Mouse (Mus musculus): Measurements from ENCODE around the gene Serf2. TPM values are rescaled to one million over a fixed set of nuclear protein-coding genes. Genes with fewer than 3 reads are reported as not detected.
A peak's percentile ranks its signal among the peaks of the same experiment; 100 is the strongest.
"Not testable (repeated sequence)": the region's sequence is repeated elsewhere in the genome, so short reads cannot be mapped to it uniquely, and the experiment has no call there.

Serf2 gene
- polyA plus RNA-seq, 1 experiment from 2014 or later, result 479 TPM

DNA sequence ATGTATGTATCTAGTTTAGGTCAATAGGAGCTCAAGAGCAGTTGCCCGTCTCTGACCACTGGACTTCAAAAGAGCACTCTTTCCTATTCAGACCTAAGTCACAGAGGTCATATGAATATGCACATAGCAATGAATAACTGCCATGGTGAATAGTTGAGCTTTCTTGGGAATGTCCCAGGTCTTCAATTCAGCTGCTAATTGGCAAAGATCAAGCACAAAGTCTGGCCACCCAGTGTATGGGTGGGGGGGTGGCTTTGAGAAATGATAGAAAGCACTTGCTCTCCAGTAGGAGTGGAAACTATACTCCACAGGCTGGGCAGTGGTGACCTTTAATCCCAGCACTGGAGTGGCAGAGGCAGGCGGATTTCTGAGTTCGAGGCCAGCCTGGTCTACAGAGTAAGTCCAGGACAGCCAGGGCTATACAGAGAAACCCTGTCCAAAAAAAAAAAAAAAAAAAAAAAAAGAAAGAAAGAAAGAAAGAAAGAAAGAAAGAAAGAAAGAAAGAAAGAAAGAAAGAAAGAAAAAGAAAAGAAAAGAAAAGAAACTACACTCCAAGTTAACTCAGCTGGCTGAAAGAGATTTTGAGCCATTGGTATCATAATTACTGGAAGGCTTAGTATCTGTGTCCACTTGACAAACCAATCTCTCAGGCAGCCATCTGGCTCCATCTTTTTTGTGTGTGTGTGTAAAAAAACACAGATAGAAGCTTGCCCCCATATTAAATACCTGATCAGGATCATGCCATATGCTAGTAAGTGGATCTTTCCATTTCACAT is 28.7 kb downstream of the Serf2 start:
- no peaks in the 10 kb centered on the region for H3K9me3 ChIP-seq
- no peak for ATAC-seq (ENCODE audit: low FRiP score)
- peaks cover 3% of the 10 kb centered on the region; the same call in 1 of the 2 replicates for H3K4me1 ChIP-seq
- WGBS, result 86% methylated on average over 3 of the region's 3 CpGs
- H3K36me3 ChIP-seq (replicated peaks), result no peaks in the 10 kb centered on the region
- no peak overlapping the region for H3K4me2 ChIP-seq
- no peak overlapping the region for H3K9ac ChIP-seq
- no peaks in the 10 kb centered on the region for H3K27me3 ChIP-seq
- no peak overlapping the region for H3K27ac ChIP-seq
- H3K4me3 ChIP-seq (replicated peaks), result no peak overlapping the region

DNA sequence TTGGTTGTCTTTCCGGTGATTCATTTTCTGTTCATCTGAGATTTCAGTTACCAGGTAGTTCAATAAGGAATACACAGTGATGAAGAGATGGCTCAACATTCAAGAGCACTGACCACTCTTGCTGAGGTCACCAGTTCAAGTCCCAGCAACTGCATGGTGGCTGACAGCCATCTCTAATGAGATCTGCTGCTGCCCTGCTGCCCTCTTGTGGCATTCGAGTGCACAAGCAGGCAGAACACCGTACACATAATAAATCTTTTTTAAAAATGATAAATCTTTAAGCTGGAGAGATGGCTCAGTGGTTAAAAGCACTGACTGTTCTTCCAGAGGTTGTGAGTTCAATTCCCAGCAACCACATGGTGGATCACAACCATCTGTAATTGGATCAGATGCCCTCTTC is 31.5 kb downstream of the Serf2 start:
- no peak overlapping the region for H3K27ac ChIP-seq
- H3K9me3 ChIP-seq, result no peaks in the 10 kb centered on the region
- H3K27me3 ChIP-seq, result no peaks in the 10 kb centered on the region
- peaks cover 7% of the 10 kb centered on the region; the same call in 1 of the 2 replicates for H3K4me1 ChIP-seq
- WGBS, result 66% methylated on average over 3 of the region's 3 CpGs
- ATAC-seq (ENCODE audit: low FRiP score), result no peak
- no peak overlapping the region for H3K4me2 ChIP-seq
- H3K9ac ChIP-seq, result no peak overlapping the region
- H3K4me3 ChIP-seq (replicated peaks), result no peak overlapping the region
- H3K36me3 ChIP-seq (replicated peaks), result no peaks in the 10 kb centered on the region

DNA sequence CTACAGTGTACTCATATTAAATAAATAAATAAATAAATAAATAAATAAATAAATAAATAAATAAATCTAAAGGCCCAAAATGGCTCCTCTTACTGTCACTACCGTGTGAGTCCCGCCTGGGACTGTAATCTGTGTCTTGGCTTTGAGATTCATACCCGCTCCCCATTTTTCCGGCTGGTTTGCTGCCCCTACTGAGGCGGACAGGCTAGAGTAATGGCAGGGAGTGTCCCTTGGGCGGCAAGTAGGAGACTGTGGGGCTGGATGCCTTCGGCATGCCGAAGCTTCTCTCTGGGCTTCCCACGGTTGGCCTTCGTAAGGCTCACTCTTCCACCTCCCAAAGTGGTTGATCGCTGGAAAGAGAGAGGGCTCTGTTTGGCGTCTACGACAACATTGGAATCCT is 31.9 kb downstream of the Serf2 start:
- H3K9me3 ChIP-seq, result not testable (repeated sequence)
- WGBS, result 88% methylated on average over 13 of the region's 13 CpGs

DNA sequence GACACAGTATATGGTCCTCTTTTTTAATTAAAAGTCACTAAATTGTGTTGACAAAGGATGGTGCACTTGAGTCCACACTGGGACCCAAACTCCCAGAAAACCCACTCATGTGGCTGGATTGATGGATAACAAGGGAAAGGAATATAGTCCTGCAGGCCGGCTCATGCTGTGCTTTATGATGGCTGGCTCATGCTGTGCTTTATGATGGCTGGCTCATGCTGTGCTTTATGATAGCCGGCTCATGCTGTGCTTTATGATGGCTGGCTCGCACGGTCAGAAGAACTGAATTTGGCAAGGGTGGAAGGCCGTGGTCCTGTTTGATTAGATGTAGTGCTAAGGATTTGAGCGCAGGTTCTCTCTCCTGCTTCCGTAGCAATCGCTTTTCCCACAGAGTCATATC is 34.6 kb downstream of the Serf2 start:
- H3K36me3 ChIP-seq (replicated peaks), result no peaks in the 10 kb centered on the region
- H3K27ac ChIP-seq, result peak overlapping the region; percentile 43; the same call in 1 of the 2 replicates
- H3K9ac ChIP-seq, result no peak overlapping the region
- H3K4me1 ChIP-seq, result peaks cover 7% of the 10 kb centered on the region; the same call in 1 of the 2 replicates
- peak overlapping the region; percentile 17; the same call in 1 of the 2 replicates for H3K4me2 ChIP-seq
- WGBS, result 32% methylated on average over 8 of the region's 8 CpGs
- ATAC-seq (ENCODE audit: low FRiP score), result no peak
- no peak overlapping the region for H3K4me3 ChIP-seq (replicated peaks)
- no peaks in the 10 kb centered on the region for H3K9me3 ChIP-seq
- no peaks in the 10 kb centered on the region for H3K27me3 ChIP-seq

More for the DNA sequence above, 31.9 kb downstream of the Serf2 start:
- not testable (repeated sequence) for H3K27me3 ChIP-seq; H3K36me3 ChIP-seq (replicated peaks); H3K4me1 ChIP-seq; ATAC-seq (ENCODE audit: low FRiP score); H3K4me2 ChIP-seq; H3K4me3 ChIP-seq (replicated peaks); H3K9ac ChIP-seq; H3K27ac ChIP-seq

DNA sequence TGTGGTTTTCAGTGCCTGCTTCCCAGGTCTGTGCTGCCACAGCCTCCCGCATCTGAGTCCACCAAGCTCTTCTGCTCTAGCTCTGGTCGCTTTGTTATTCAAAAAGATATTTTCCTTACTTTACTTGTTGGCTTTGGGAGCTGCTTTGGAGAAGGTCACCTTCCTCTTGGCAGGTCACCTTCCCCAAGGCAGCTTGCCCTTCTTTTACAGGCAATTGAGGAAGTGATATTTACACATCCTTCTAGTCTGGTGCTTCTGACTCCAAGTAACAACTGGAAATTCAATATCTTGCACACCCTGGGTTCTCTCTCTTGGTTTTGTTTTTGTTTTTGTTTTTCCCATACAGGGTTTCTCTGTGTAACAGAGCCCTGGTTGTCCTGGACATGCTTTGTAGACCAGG is 35.4 kb downstream of the Serf2 start:
- not testable (repeated sequence) for H3K27me3 ChIP-seq; H3K4me1 ChIP-seq; H3K9me3 ChIP-seq; H3K4me2 ChIP-seq; H3K4me3 ChIP-seq (replicated peaks); H3K9ac ChIP-seq; ATAC-seq (ENCODE audit: low FRiP score); H3K27ac ChIP-seq; H3K36me3 ChIP-seq (replicated peaks)
- 85% methylated on average over 2 of the region's 2 CpGs for WGBS

DNA sequence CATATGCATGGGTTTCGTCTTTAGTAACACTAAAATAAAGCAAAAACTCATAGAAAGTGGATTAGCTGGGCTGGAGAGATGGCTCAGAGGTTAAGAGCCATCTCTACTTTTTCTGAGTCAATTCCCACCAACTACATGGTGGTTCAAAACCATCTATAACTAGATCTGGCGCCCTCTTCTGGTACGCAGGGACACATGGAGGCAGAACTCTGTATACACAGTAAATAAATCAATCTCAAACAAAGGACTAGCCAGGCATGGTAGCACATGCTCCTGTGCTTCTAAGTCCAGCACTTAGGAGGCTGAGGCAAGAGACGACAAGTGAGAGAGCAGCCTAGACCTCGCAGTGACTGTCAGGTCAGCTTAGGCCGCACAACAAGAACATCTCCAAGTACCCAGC is 52.6 kb downstream of the Serf2 start:
- not testable (repeated sequence) for ATAC-seq (ENCODE audit: low FRiP score)
- 61% methylated on average over 2 of the region's 6 CpGs for WGBS

DNA sequence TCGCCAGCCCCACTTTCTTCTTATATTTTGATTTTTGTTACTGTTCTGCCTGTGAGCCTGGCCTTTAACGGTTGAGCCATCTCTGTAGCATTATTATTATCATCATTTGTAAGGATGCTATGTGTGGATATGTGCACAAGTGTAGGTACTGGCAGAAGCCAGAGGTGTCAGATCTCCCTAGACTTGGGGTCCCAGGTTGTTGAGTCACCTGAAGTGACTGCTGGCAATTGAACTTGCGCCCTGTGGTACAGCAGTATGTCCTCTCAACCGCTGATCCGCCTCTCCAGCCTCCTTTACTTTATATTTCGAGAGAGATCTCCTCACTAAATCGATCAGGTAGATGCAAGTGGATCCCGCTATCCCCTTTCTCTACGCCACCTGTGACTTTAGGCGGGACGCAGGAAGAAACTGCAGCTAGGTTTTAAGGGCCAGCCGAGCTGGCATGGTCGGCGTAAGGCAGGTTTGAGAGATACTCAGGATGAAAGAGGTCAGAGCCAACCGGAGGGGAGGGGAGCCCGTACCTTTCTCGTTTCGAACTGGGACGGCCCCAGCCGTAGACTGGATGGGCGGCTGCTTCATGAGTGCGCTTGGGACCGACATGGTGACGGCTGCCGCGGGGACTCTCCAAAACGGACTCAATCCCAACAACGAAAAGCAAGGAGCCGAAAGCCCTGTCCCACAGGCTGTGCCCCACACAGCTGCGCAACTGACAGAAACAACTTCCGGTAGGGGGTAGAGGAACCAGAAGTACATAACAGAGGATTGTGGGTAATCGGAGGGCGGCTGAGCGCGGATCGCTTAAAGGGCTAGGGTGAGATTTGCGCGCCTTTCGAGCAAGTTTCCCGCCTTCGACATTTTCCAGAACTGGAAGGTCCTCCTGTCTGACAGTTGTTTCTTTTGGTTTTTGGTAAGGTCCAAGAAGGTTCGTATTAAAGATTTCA is 57.2 kb downstream of the Serf2 start, which contains the start of the genes Mfap1a and Wdr76:
Gene Mfap1a, minus strand, starts transcription at position 724 of the 941 bp plus-strand sequence.
Gene Wdr76, plus strand, starts transcription at position 782 of the 941 bp plus-strand sequence.
- peak within 1 kb of the TSS; percentile 66; the same call in 1 of the 2 replicates for H3K27ac ChIP-seq

More for the DNA sequence above, 52.6 kb downstream of the Serf2 start:
- not testable (repeated sequence) for H3K4me2 ChIP-seq; H3K36me3 ChIP-seq (replicated peaks); H3K27ac ChIP-seq; H3K4me3 ChIP-seq (replicated peaks); H3K4me1 ChIP-seq; H3K9me3 ChIP-seq; H3K9ac ChIP-seq; H3K27me3 ChIP-seq

DNA sequence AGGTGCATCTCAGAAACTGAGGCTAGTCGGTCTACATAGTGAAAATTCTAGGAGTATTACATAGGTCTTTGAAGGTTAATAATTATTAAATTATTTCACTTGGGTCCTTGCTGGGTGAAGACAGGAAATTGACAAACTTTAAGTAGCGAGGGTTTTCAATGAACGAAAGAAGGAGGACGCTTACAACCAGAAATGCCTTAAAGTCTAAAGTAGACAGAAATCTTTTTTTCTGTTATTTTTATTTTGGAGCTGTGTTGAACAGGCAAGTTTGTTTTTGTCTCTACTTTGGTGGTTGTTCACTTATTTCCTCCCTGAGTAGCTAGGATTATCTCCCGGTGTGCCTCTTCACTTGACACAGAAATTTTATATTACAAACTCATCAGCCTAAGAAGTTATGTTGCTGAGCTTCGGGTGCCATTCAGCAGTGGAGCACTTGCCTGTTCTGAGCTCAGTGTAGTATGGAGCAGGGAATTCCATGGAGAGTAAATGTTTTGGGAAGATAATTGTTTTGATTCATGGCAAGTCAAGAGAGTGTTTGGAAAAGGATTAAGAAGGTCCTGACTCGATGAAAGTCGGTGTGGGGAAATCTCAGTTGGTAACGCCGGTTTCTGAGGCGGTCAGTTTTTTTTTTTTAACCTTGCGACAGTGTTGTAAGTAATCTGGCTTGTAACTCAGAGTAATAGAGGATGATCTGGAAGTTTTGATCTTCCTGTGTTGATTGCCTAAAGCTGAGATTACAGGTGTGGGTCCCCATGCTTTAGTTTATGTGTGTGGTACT is 58.4 kb downstream of the Serf2 start:
- WGBS, result 19% methylated on average over 12 of the region's 12 CpGs
- no peak overlapping the region for H3K27ac ChIP-seq

More for the DNA sequence above, 57.2 kb downstream of the Serf2 start, which contains the start of the genes Mfap1a and Wdr76:
- not testable (repeated sequence) for H3K27me3 ChIP-seq; H3K36me3 ChIP-seq (replicated peaks); H3K9me3 ChIP-seq
- peak; percentile 93 for ATAC-seq (ENCODE audit: low FRiP score)
- Histone ChIP-seq H3K4me3 (replicated peaks) (peak within 1 kb of the TSS; percentile 58), H3K4me1 (peaks cover 21% of the 10 kb centered on the region), H3K9ac (peak within 1 kb of the TSS; percentile 64), H3K4me2 (peak within 1 kb of the TSS; percentile 64)
- WGBS, result 4% methylated on average over 40 of the region's 42 CpGs

More for the DNA sequence above, 58.4 kb downstream of the Serf2 start:
- Histone ChIP-seq H3K9me3 (no peaks in the 10 kb centered on the region), H3K4me3 (replicated peaks) (peak overlapping the region; percentile 58), H3K27me3 (no peaks in the 10 kb centered on the region), H3K4me1 (peaks cover 21% of the 10 kb centered on the region), H3K9ac (peak overlapping the region; percentile 61), H3K4me2 (peak overlapping the region; percentile 64), H3K36me3 (replicated peaks) (peaks cover 16% of the 10 kb centered on the region)
- no peak for ATAC-seq (ENCODE audit: low FRiP score)

Small RNAs within 50 kb of the gene (microRNA-seq; reads per million reads assigned to microRNA genes)
- not detected for gene Gm22953

Other genes with a start within 250 kb of the Serf2 start
- 216 and 229 TPM in 2 replicates for gene Trp53bp1, start 177.8 kb upstream of the Serf2 start, polyA plus RNA-seq (2016; fragmentation: Nextera tagmentation; extraction: Ambion mirVana)
- gene Map1a, start 159.6 kb upstream of the Serf2 start, polyA plus RNA-seq (2016; fragmentation: Nextera tagmentation; extraction: Ambion mirVana), result 9.3 and 12.7 TPM in 2 replicates
- gene Ppip5k1, start 93.8 kb upstream of the Serf2 start, polyA plus RNA-seq (2016; fragmentation: Nextera tagmentation; extraction: Ambion mirVana), result 12.5 and 14.5 TPM in 2 replicates
- 8.5 and 14.4 TPM in 2 replicates for gene Ckmt1, start 91.5 kb upstream of the Serf2 start, polyA plus RNA-seq (2016; fragmentation: Nextera tagmentation; extraction: Ambion mirVana)
- gene Strc, start 62.0 kb upstream of the Serf2 start, polyA plus RNA-seq (2016; fragmentation: Nextera tagmentation; extraction: Ambion mirVana), result not detected in 2 replicates
- 416 and 432 TPM in 2 replicates for gene Pdia3, start 35.4 kb upstream of the Serf2 start, polyA plus RNA-seq (2016; fragmentation: Nextera tagmentation; extraction: Ambion mirVana)
- 2.9 and 3.6 TPM in 2 replicates for gene Catsper2, start 35.4 kb upstream of the Serf2 start, polyA plus RNA-seq (2016; fragmentation: Nextera tagmentation; extraction: Ambion mirVana)
- 6.9 and 12.4 TPM in 2 replicates for gene Ell3, start 4.9 kb upstream of the Serf2 start, polyA plus RNA-seq (2016; fragmentation: Nextera tagmentation; extraction: Ambion mirVana)
- 124 and 130 TPM in 2 replicates for gene Hypk, start 4.1 kb downstream of the Serf2 start, polyA plus RNA-seq (2016; fragmentation: Nextera tagmentation; extraction: Ambion mirVana)
- 0.85 and 0.88 TPM in 2 replicates for gene Serinc4, start 7.6 kb downstream of the Serf2 start, polyA plus RNA-seq (2016; fragmentation: Nextera tagmentation; extraction: Ambion mirVana)
- 67.6 and 70.1 TPM in 2 replicates for gene Mfap1b, start 24.9 kb downstream of the Serf2 start, polyA plus RNA-seq (2016; fragmentation: Nextera tagmentation; extraction: Ambion mirVana)
- gene Mfap1a, start 57.5 kb downstream of the Serf2 start, polyA plus RNA-seq (2016; fragmentation: Nextera tagmentation; extraction: Ambion mirVana), result 30.2 and 34.6 TPM in 2 replicates
- gene Wdr76, start 57.5 kb downstream of the Serf2 start, polyA plus RNA-seq (2016; fragmentation: Nextera tagmentation; extraction: Ambion mirVana), result 15.5 and 15.7 TPM in 2 replicates

Data from forebrain, embryonic 12.5 days (tissue).